Mouse (Mus musculus) liver, postnatal 0 days (tissue): ENCODE measurements around the gene Trabd2b.

ENCODE experiments used
- CTCF ChIP-seq: sonication (generic); IDR thresholded peaks from 2 replicates; pipeline ENCODE4 v1.5.1; 2016; ENCODE audit warnings: antibody characterized with exemption, low read depth
- EP300 ChIP-seq: IDR thresholded peaks from 2 replicates; pipeline ENCODE4 v1.6.1; 2016; ENCODE audit warnings: antibody characterized with exemption, low read depth, mild to moderate bottlenecking

DNA sequence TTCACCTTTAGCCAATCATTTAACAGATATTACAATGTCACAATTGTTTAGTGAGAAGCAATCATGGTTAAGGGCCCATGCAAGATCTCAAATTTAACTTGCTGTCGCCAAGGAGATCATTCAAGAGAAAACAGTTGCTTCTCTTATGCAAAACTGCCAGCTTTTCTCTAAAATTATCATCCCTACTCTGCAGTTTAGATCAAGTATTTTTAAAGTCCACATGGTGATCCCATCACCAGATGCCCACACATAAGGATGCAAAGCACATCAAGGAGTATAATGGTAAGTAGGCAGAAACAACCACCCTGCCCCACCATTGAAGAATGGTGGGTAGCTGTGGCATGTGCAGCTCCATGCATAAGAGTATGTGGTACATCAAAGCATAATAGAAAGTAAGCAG is 229.8 kb downstream of the Trabd2b start:
- TF ChIP-seq CTCF (no peak), EP300 (no peak)
